Mouse (Mus musculus) v-Abl transformed pro-B cells (cell line): Measurements from ENCODE around the gene Tuba8.

Experiments
- in situ Hi-C, 2 experiments: fragments of 400-800 bp; cut with MboI; formaldehyde crosslinking; loops; one replicate each; pipeline ENCODE4 v1.15.1; 2025; ENCODE audit not compliant: unreplicated experiment in 2 of 2

The Tuba8 gene

DNA sequence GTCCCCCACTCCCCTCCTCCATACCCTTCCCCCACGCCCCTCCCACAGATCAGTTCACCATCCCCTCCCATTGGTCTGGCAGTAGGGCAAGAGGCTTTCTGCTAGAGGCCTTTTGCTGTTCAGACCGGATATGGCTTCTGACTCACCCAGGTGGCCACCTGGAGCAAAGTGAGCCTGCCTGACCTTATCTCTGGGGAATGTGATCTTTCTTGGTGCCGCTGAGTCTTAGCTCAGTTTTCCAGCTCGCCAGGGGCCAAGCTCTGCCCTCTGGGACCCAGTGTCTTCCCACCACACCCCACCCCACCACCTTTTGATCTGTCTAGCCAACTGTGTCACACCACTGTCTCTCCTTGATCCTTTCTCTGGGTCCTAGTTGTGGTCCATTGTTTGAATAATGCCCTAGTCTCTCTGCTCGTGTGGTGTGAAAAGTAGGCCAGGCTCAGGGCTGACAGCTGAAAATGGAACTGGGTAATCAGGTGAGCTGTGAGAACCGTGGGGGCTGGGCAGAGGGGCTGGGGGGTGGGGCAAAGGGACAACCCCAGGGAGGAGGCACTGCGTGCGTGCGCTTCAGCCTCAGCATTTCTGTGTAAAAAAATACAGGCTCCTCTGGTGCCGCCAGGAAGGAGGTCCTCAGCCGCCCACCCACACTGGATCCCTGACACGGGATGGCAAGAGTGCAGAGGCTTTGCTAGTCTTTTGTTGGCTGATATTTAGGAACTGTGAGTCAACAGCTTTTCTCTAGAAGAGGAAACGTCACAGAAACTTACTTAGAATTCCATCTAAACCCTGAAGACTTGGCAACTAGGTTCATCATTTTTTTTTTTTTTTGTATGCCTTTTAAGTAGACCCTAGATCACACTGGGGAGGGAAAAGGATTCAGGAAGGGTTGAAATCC is 16.2 kb upstream of the Tuba8 start:
- in situ Hi-C loops: no loop called here

DNA sequence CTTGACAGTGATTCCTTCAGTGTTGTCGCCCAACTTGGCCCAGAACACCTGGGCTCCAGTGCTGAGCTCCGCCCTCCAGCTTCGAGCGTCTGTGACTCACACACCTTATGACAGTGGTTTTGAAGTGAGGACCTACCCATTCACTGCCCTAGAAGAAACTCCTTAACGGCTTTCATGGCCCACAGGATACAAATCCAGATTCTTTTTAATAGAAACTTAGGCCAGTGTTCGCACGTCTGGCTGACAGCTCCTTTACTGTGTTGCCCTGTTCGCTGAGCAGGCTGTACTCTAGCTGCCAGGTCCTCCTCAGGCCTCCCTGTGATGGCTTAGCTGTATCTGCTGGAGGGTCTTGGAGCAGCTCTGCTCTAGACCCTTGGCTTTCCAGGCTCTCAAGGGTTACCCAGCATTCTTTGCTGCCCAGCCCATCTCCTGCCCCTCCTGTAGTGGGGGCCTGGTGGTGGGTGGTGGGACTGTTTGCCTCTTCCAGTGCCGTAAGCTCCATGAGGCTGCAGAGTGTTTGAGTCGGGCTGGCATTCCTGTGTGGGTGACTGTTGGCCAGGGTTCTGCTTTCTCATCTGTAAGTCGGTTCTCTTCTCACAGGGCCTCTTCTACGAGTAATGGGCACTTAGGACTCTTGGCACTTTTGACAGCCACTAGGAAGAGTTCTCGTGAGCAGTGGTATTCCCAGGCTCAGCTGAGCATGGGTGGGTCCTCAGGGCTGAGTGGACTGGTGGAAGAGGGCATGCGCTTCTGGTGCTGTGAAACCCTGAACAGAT is 15.4 kb upstream of the Tuba8 start:
- in situ Hi-C loops: no loop called here

DNA sequence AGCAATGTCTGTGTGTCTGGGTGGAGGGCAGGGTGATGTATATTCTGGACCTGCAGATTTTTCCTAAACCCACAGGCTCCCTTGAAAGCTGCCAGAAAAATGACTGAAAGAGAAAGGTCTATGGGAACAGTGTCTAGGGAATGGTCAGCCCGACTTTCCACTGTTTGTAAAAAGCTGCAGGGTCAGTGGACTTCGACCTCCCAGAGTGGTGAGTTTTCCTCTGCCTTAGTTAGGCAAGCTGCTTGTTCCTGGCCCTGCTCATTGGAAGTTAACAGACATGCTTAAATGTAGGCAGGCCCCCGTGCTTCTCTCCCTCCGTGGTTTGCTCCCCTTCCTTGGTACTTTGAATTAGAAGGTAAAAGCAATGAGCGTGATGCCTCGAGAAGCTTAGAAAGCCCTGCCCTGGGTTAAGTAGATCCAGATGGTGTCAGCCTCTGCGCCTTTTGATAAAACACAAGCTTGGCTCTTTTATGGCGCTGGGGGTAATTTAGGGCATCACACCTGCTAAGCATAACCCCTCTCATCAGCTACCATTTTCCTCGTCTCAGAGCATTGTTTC is 12.6 kb upstream of the Tuba8 start:
- in situ Hi-C loops: no loop called here

- in situ Hi-C loops: no loop called here
These were observed 10.0 kb upstream of the Tuba8 start for GRCm38 (mm10) chr6:121200458-121200857.

DNA sequence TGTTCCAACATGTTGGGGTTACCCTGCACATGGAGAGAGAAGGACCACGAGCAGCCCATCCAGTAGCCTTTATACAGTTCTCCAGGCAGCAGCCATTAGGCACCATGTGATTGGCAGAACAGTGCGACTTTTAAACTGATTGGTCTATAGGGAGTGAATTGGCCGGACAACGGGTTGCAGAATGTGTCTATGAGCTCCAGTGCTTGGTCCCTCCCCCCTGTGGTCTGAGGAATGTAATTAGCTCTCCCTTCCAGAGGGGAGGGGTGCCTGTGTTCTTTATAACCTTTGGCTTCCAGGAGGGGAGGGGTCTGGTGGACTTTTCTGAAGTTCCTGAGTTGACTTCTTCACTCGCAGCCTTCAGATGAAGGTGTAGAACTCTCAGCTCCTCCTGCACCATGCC is 8.5 kb upstream of the Tuba8 start:
- in situ Hi-C loops: no loop called here

DNA sequence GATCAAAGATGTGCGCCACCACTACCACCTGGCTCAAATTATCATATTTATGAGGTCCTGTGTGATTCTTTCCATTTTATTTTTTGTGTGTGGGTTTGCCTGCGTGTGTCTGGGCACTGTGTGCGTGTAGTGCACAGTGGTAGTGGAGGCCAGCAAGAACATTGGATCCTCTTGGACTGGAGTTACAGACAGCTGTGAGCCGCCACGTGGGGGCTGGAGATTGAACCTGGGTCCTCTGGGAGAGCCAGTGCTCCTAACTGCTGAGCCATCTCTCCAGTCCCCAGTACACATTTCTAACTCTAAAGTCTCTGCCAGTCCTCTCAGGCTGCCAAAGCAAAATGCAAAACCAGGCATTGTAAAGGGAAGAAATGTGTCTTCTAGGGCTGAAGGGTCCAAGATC is 4.0 kb upstream of the Tuba8 start:
- in situ Hi-C loops: no loop called here

DNA sequence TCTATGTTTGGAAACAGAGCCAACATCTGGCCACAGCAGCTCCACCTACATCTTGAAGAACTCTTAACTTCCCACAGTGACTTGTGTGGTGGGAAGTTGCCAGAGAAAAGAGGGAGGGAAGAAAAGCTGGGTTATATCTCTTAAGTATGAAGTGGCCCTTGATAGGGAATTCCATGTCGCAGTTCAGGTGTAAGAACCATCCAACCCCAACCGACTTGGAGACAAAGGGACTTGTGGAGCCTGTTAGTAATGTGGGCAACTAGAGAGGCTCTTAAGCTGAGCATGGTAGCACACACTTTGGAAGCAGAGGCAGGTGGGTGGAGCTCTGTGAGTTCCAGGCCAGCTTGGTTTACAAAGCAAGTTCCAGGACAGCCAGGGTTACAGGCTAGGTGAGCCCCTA is 912 bp upstream of the Tuba8 start:
- in situ Hi-C loops: no loop called here

DNA sequence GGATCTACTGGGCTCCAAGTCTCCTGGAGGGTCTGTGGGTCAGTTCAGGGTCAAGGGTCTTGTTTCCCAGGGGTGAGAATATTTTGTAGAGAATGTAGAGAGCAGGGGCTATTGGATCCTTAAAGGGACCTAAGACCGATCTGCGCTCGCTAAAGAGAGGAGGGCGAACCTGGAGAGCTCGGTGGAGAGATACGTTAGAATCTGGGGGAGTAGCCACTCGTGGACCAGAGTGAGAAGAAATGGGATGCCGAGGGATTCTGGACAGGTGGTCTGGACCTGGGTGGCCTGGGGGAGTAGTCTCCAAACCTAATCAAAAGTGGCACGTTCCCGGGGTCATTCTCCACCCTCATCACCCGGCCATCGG is 412 bp downstream of the Tuba8 start:
- in situ Hi-C loops: no loop called here

- in situ Hi-C loops: no loop called here
These were observed 1.2 kb downstream of the Tuba8 start for GRCm38 (mm10) chr6:121211743-121212142.

- in situ Hi-C loops: no loop called here
These were observed 2.5 kb downstream of the Tuba8 start for GRCm38 (mm10) chr6:121212988-121213387.

DNA sequence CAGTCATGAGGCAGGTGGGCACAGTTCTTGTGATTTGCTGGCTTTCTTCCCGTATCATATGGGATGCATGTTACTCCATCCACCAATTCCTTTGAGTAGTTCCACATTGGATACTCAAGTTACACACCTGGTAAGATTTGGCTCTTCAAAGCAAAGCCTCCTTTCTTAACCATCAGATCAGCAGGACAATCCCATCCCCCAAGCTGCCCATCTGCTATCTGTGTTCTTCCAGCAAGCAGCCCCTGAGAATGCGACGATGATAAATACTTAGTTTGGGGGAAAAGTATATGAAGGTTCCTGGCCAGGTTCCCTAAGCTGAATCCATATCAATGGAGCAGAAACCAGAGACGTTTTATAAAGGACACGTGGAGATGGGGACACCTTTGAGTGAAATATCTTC is 3.7 kb downstream of the Tuba8 start:
- in situ Hi-C loops: no loop called here

- in situ Hi-C loops: no loop called here
These were observed 4.3 kb downstream of the Tuba8 start for GRCm38 (mm10) chr6:121214667-121215330.

GRCm38 (mm10) chr6:121215336-121215735 is 4.8 kb downstream of the Tuba8 start:
- in situ Hi-C loops: no loop called here

- in situ Hi-C loops: no loop called here
These were observed 5.4 kb downstream of the Tuba8 start for GRCm38 (mm10) chr6:121215896-121216295.

DNA sequence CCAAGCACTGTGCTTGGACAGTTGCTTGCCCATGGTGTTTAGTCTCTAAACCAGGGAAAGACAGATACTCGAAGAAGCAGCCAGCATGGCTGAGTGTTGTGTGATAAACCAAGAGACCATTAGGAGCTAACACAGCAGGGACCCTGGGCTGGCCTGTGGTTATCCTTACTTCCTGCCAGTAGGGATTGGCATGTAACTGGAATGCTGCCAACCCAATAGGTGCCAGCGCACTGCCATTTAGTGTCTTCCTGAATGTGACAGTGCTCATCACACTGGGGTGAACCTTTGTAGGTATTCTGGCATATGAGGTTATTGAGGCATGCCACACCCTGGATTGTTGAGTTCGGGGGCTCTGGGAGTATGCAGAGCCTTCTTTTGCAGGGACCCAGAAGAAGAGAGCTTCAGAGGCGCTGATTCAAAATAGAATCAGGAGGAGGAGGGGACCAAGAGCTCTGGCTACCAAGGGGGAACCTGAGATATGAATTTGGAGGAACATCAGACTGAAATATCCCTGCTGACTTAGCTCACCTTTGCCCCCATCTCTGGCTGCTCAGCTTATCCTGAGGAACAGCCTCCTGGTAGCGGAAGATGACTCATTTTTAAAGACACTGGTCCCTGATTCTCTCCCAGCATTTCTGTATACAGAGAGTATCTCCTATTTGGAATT is 6.2 kb downstream of the Tuba8 start:
- in situ Hi-C loops: no loop called here

GRCm38 (mm10) chr6:121218002-121218401 is 7.5 kb downstream of the Tuba8 start:
- in situ Hi-C loops: no loop called here

GRCm38 (mm10) chr6:121219406-121219805 is 8.9 kb downstream of the Tuba8 start:
- in situ Hi-C loops: no loop called here

DNA sequence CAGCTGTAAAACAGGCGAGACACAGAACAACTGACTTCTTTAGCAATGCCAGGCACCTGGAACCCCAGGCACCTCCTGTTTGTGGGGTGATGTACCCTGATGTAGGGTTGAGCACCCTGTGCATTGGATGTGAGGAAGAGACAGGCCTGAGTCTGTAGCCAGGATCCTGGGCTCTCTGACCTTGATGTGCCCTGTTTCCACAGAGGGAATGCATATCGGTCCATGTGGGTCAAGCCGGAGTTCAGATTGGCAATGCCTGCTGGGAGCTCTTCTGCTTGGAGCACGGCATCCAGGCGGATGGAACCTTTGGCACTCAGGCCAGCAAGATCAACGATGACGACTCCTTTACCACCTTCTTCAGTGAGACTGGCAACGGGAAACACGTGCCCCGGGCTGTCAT is 9.7 kb downstream of the Tuba8 start:
- in situ Hi-C loops: no loop called here

GRCm38 (mm10) chr6:121221876-121222597 is 11.5 kb downstream of the Tuba8 start:
- in situ Hi-C loops: no loop called here

DNA sequence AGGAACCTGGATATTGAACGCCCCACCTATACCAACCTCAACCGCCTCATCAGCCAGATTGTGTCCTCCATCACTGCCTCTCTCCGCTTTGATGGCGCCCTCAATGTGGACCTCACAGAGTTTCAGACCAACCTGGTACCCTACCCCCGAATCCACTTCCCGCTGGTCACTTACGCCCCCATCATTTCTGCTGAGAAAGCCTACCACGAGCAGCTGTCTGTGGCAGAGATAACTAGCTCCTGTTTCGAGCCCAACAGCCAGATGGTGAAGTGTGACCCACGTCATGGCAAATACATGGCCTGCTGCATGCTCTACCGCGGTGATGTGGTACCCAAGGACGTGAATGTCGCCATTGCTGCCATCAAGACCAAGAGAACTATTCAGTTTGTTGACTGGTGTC is 12.5 kb downstream of the Tuba8 start:
- in situ Hi-C loops: no loop called here
